Mouse (Mus musculus) forebrain, embryonic 11.5 days (tissue): ENCODE results near the gene Clasp1. TPM values are rescaled to one million over a fixed set of nuclear protein-coding genes. Genes with fewer than 3 reads are reported as not detected.

Experiments
- ATAC-seq: fragments of 200-750 bp; cut with Nextera tagmentation; replicated peaks from 2 replicates; pipeline ENCODE4 v1.8.0; 2017; ENCODE audit warnings: moderate TSS enrichment; ENCODE audit not compliant: low FRiP score
- DNase-seq: peaks from one replicate; pipeline ENCODE4 v3.0.0-alpha.2; 2017; ENCODE audit warnings: low spot score
- H3K27ac ChIP-seq: fragments of 300-500 bp; sonication (generic); 2 replicates; pipeline ENCODE4 v1.5.1; 2014; ENCODE audit warnings: low read depth, low read length
- H3K27me3 ChIP-seq: fragments of 300-500 bp; sonication (generic); 2 replicates; pipeline ENCODE4 v1.6.1; 2014; ENCODE audit warnings: mild to moderate bottlenecking, low read length, mixed read lengths; ENCODE audit not compliant: control insufficient read depth, insufficient read depth
- H3K36me3 ChIP-seq: fragments of 300-500 bp; sonication (generic); 2 replicates; pipeline ENCODE4 v1.6.1; 2014; ENCODE audit warnings: mild to moderate bottlenecking, low read length, moderate library complexity, mixed read lengths; ENCODE audit not compliant: control insufficient read depth, insufficient read depth
- H3K4me1 ChIP-seq: fragments of 300-500 bp; sonication (generic); replicated peaks from 2 replicates; pipeline ENCODE4 v1.6.1; 2014; ENCODE audit warnings: low read length, mixed read lengths; ENCODE audit not compliant: control insufficient read depth, insufficient read depth
- H3K4me2 ChIP-seq: fragments of 300-500 bp; sonication (generic); 2 replicates; pipeline ENCODE4 v1.6.1; 2014; ENCODE audit warnings: low read depth, mild to moderate bottlenecking, low read length, moderate library complexity, mixed read lengths; ENCODE audit not compliant: severe bottlenecking
- H3K4me3 ChIP-seq: fragments of 300-500 bp; sonication (generic); 2 replicates; pipeline ENCODE4 v1.5.1; 2014; ENCODE audit warnings: low read depth, low read length
- H3K9ac ChIP-seq: fragments of 300-500 bp; sonication (generic); 2 replicates; pipeline ENCODE4 v1.6.1; 2014; ENCODE audit warnings: low read length
- H3K9me3 ChIP-seq: fragments of 300-500 bp; sonication (generic); 2 replicates; pipeline ENCODE4 v1.6.1; 2016; ENCODE audit warnings: low read length, mixed read lengths; ENCODE audit not compliant: control insufficient read depth
- WGBS: fragments of 180-500 bp; shearing (Covaris S2); extraction: QIAGEN DNeasy Blood & Tissue Kit; methylation state at CpG from one replicate; pipeline ENCODE4 v1.1.7; 2014; 5-methylcytosine and 5-hydroxymethylcytosine counted together
- polyA plus RNA-seq: library from polyadenylated mRNA; unstranded; fragments of >200 nt; fragmentation: Nextera tagmentation; extraction: Ambion mirVana; gene quantifications from 2 replicates; pipeline ENCODE4 v1.2.1, GENCODE M21; 2014

The Clasp1 gene
- polyA plus RNA-seq, 1 experiment from 2014 or later = 136 TPM

GRCm38 (mm10) chr1:118437856-118438255 lies 49.0 kb downstream of the Clasp1 start:
- ATAC-seq (no peak), DNase-seq (no peak)
- 99% methylated on average over 4 of the region's 4 CpGs for WGBS

GRCm38 (mm10) chr1:118438332-118438731 lies 49.5 kb downstream of the Clasp1 start:
- Histone ChIP-seq H3K9ac (no peak overlapping the region), H3K27ac (no peak overlapping the region)
- no peak for DNase-seq

More at GRCm38 (mm10) chr1:118437856-118438255, 49.0 kb downstream of the Clasp1 start:
- Histone ChIP-seq H3K27ac (no peak overlapping the region), H3K4me3 (no peak overlapping the region), H3K4me2 (no peak overlapping the region), H3K36me3 (no peaks in the 10 kb centered on the region), H3K4me1 (no peaks in the 10 kb centered on the region), H3K9ac (no peak overlapping the region), H3K27me3 (no peaks in the 10 kb centered on the region), H3K9me3 (no peaks in the 10 kb centered on the region)

GRCm38 (mm10) chr1:118440547-118440946 lies 51.7 kb downstream of the Clasp1 start:
- H3K36me3 ChIP-seq = no peaks in the 10 kb centered on the region
- H3K4me1 ChIP-seq = no peaks in the 10 kb centered on the region
- no peak overlapping the region for H3K9ac ChIP-seq
- H3K27me3 ChIP-seq = no peaks in the 10 kb centered on the region
- no peak overlapping the region for H3K4me3 ChIP-seq
- no peak for DNase-seq
- H3K9me3 ChIP-seq = no peaks in the 10 kb centered on the region
- 85% methylated on average over 1 of the region's 1 CpGs for WGBS
- no peak for ATAC-seq
- H3K4me2 ChIP-seq = no peak overlapping the region
- H3K27ac ChIP-seq = no peak overlapping the region

More at GRCm38 (mm10) chr1:118438332-118438731, 49.5 kb downstream of the Clasp1 start:
- no peak overlapping the region for H3K4me3 ChIP-seq
- no peaks in the 10 kb centered on the region for H3K36me3 ChIP-seq
- ATAC-seq = no peak
- no peaks in the 10 kb centered on the region for H3K9me3 ChIP-seq
- H3K4me2 ChIP-seq = no peak overlapping the region
- no peaks in the 10 kb centered on the region for H3K4me1 ChIP-seq
- no peaks in the 10 kb centered on the region for H3K27me3 ChIP-seq

- Histone ChIP-seq H3K27me3 (no peaks in the 10 kb centered on the region), H3K27ac (no peak overlapping the region), H3K36me3 (no peaks in the 10 kb centered on the region), H3K9me3 (no peaks in the 10 kb centered on the region), H3K4me3 (no peak overlapping the region), H3K4me1 (no peaks in the 10 kb centered on the region), H3K9ac (no peak overlapping the region), H3K4me2 (no peak overlapping the region)
- ATAC-seq (no peak), DNase-seq (no peak)
- WGBS = 87% methylated on average over 7 of the region's 7 CpGs
Measured at GRCm38 (mm10) chr1:118444420-118444819, 55.6 kb downstream of the Clasp1 start.

- 82% methylated on average over 3 of the region's 3 CpGs for WGBS
- H3K27me3 ChIP-seq = no peaks in the 10 kb centered on the region
- no peak for ATAC-seq
- no peaks in the 10 kb centered on the region for H3K4me1 ChIP-seq
- no peak for DNase-seq
- H3K4me3 ChIP-seq = no peak overlapping the region
- H3K36me3 ChIP-seq = no peaks in the 10 kb centered on the region
- H3K9ac ChIP-seq = no peak overlapping the region
- no peaks in the 10 kb centered on the region for H3K9me3 ChIP-seq
- H3K4me2 ChIP-seq = no peak overlapping the region
- no peak overlapping the region for H3K27ac ChIP-seq
Measured at GRCm38 (mm10) chr1:118444988-118445387, 56.1 kb downstream of the Clasp1 start.

GRCm38 (mm10) chr1:118445441-118445840 lies 56.6 kb downstream of the Clasp1 start:
- no peak overlapping the region for H3K4me3 ChIP-seq
- no peaks in the 10 kb centered on the region for H3K27me3 ChIP-seq
- WGBS = 77% methylated on average over 6 of the region's 6 CpGs
- DNase-seq (no peak), ATAC-seq (no peak)
- no peak overlapping the region for H3K4me2 ChIP-seq
- H3K4me1 ChIP-seq = no peaks in the 10 kb centered on the region
- H3K36me3 ChIP-seq = no peaks in the 10 kb centered on the region
- no peak overlapping the region for H3K9ac ChIP-seq
- H3K9me3 ChIP-seq = no peaks in the 10 kb centered on the region
- H3K27ac ChIP-seq = no peak overlapping the region

GRCm38 (mm10) chr1:118446006-118446405 lies 57.1 kb downstream of the Clasp1 start:
- no peak for ATAC-seq
- no peak for DNase-seq
- Histone ChIP-seq H3K27ac (no peak overlapping the region), H3K4me3 (no peak overlapping the region), H3K4me2 (no peak overlapping the region), H3K27me3 (no peaks in the 10 kb centered on the region), H3K4me1 (no peaks in the 10 kb centered on the region), H3K9ac (no peak overlapping the region), H3K9me3 (no peaks in the 10 kb centered on the region), H3K36me3 (no peaks in the 10 kb centered on the region)
- WGBS = 92% methylated on average over 3 of the region's 3 CpGs

GRCm38 (mm10) chr1:118447131-118447530 lies 58.3 kb downstream of the Clasp1 start:
- 94% methylated on average over 2 of the region's 2 CpGs for WGBS
- Histone ChIP-seq H3K9me3 (no peaks in the 10 kb centered on the region), H3K4me3 (no peak overlapping the region), H3K4me2 (no peak overlapping the region), H3K27me3 (no peaks in the 10 kb centered on the region), H3K27ac (no peak overlapping the region), H3K4me1 (no peaks in the 10 kb centered on the region), H3K36me3 (no peaks in the 10 kb centered on the region), H3K9ac (no peak overlapping the region)
- ATAC-seq (no peak), DNase-seq (no peak)

- ATAC-seq = no peak
- H3K27ac ChIP-seq = no peak overlapping the region
- 90% methylated on average over 1 of the region's 1 CpGs for WGBS
- H3K9ac ChIP-seq = no peak overlapping the region
- H3K9me3 ChIP-seq = no peaks in the 10 kb centered on the region
- no peaks in the 10 kb centered on the region for H3K36me3 ChIP-seq
- H3K4me1 ChIP-seq = no peaks in the 10 kb centered on the region
- H3K4me2 ChIP-seq = no peak overlapping the region
- H3K27me3 ChIP-seq = no peaks in the 10 kb centered on the region
- no peak for DNase-seq
- no peak overlapping the region for H3K4me3 ChIP-seq
Measured at GRCm38 (mm10) chr1:118448214-118448613, 59.4 kb downstream of the Clasp1 start.
